Mouse (Mus musculus): ENCODE measurements around the gene Pex6. TPM values are rescaled to one million over a fixed set of nuclear protein-coding genes. Genes with fewer than 3 reads are reported as not detected.

Gene Pex6
- polyA plus RNA-seq, 1 experiment from 2014 or later, result 10.4 TPM

GRCm38 (mm10) chr17:46698515-46698914 lies 12.7 kb upstream of the Pex6 start:
- Histone ChIP-seq H3K9ac (ENCODE audit: low read depth, low read length) (no peak overlapping the region), H3K4me1 (replicated peaks; ENCODE audit: control insufficient read depth, insufficient read depth, low read length) (peaks cover 2% of the 10 kb centered on the region; the same call in 1 of the 2 replicates), H3K9me3 (ENCODE audit: control insufficient read depth) (no peaks in the 10 kb centered on the region), H3K27ac (ENCODE audit: low read depth, low read length) (no peak overlapping the region), H3K27me3 (replicated peaks; ENCODE audit: control insufficient read depth, insufficient read depth, low read length) (no peaks in the 10 kb centered on the region), H3K36me3 (ENCODE audit: control insufficient read depth, insufficient read depth) (peaks cover 18% of the 10 kb centered on the region; the same call in 1 of the 2 replicates), H3K4me2 (replicated peaks; ENCODE audit: low read depth) (no peak overlapping the region), H3K4me3 (ENCODE audit: low read depth, low read length) (no peak overlapping the region)
- 76% methylated on average over 6 of the region's 6 CpGs for WGBS
- ATAC-seq, result no peak
- no peak for TF ChIP-seq CTCF (IDR thresholded peaks at IDR 0.05; ENCODE audit: low read depth)

- Histone ChIP-seq H3K4me1 (replicated peaks; ENCODE audit: control insufficient read depth, insufficient read depth, low read length) (peaks cover 5% of the 10 kb centered on the region; the same call in 1 of the 2 replicates), H3K9me3 (ENCODE audit: control insufficient read depth) (no peaks in the 10 kb centered on the region), H3K36me3 (ENCODE audit: control insufficient read depth, insufficient read depth) (peaks cover 11% of the 10 kb centered on the region; the same call in 1 of the 2 replicates), H3K27me3 (replicated peaks; ENCODE audit: control insufficient read depth, insufficient read depth, low read length) (no peaks in the 10 kb centered on the region), H3K27ac (ENCODE audit: low read depth, low read length) (no peak overlapping the region), H3K4me2 (replicated peaks; ENCODE audit: low read depth) (0 out of 2 replicates have a peak overlapping the region, but pooled peaks have one; percentile 6), H3K4me3 (ENCODE audit: low read depth, low read length) (no peak overlapping the region), H3K9ac (ENCODE audit: low read depth, low read length) (no peak overlapping the region)
- peak; percentile 60 for ATAC-seq
- 50% methylated on average over 5 of the region's 5 CpGs for WGBS
- TF ChIP-seq CTCF (IDR thresholded peaks at IDR 0.05; ENCODE audit: low read depth), result no peak
These were observed 12.0 kb upstream of the Pex6 start for GRCm38 (mm10) chr17:46699245-46699644.

GRCm38 (mm10) chr17:46699912-46700311 lies 11.4 kb upstream of the Pex6 start:
- H3K27ac ChIP-seq (ENCODE audit: low read depth, low read length), result peak overlapping the region; percentile 28; the same call in 1 of the 2 replicates
- no peak for ATAC-seq
- peaks cover 5% of the 10 kb centered on the region; the same call in 1 of the 2 replicates for H3K4me1 ChIP-seq (replicated peaks; ENCODE audit: control insufficient read depth, insufficient read depth, low read length)
- H3K27me3 ChIP-seq (replicated peaks; ENCODE audit: control insufficient read depth, insufficient read depth, low read length), result no peaks in the 10 kb centered on the region
- 76% methylated on average over 3 of the region's 3 CpGs for WGBS
- no peak overlapping the region for H3K9ac ChIP-seq (ENCODE audit: low read depth, low read length)
- H3K9me3 ChIP-seq (ENCODE audit: control insufficient read depth), result no peaks in the 10 kb centered on the region
- no peak for TF ChIP-seq CTCF (IDR thresholded peaks at IDR 0.05; ENCODE audit: low read depth)
- H3K4me3 ChIP-seq (ENCODE audit: low read depth, low read length), result no peak overlapping the region
- H3K36me3 ChIP-seq (ENCODE audit: control insufficient read depth, insufficient read depth), result peaks cover 11% of the 10 kb centered on the region; the same call in 1 of the 2 replicates
- no peak overlapping the region for H3K4me2 ChIP-seq (replicated peaks; ENCODE audit: low read depth)

- H3K9ac ChIP-seq (ENCODE audit: low read depth, low read length), result no peak overlapping the region
- H3K4me1 ChIP-seq (replicated peaks; ENCODE audit: control insufficient read depth, insufficient read depth, low read length), result peaks cover 10% of the 10 kb centered on the region; the same call in 1 of the 2 replicates
- no peaks in the 10 kb centered on the region for H3K27me3 ChIP-seq (replicated peaks; ENCODE audit: control insufficient read depth, insufficient read depth, low read length)
- H3K4me3 ChIP-seq (ENCODE audit: low read depth, low read length), result no peak overlapping the region
- H3K36me3 ChIP-seq (ENCODE audit: control insufficient read depth, insufficient read depth), result peaks cover 11% of the 10 kb centered on the region; the same call in 1 of the 2 replicates
- 71% methylated on average over 12 of the region's 12 CpGs for WGBS
- H3K4me2 ChIP-seq (replicated peaks; ENCODE audit: low read depth), result no peak overlapping the region
- H3K27ac ChIP-seq (ENCODE audit: low read depth, low read length), result no peak overlapping the region
- no peak for TF ChIP-seq CTCF (IDR thresholded peaks at IDR 0.05; ENCODE audit: low read depth)
- no peak for ATAC-seq
- no peaks in the 10 kb centered on the region for H3K9me3 ChIP-seq (ENCODE audit: control insufficient read depth)
These were observed 9.8 kb upstream of the Pex6 start for GRCm38 (mm10) chr17:46701489-46701888.

- peaks cover 10% of the 10 kb centered on the region; the same call in 1 of the 2 replicates for H3K4me1 ChIP-seq (replicated peaks; ENCODE audit: control insufficient read depth, insufficient read depth, low read length)
- ATAC-seq, result no peak
- no peaks in the 10 kb centered on the region for H3K27me3 ChIP-seq (replicated peaks; ENCODE audit: control insufficient read depth, insufficient read depth, low read length)
- H3K4me3 ChIP-seq (ENCODE audit: low read depth, low read length), result no peak overlapping the region
- H3K9me3 ChIP-seq (ENCODE audit: control insufficient read depth), result no peaks in the 10 kb centered on the region
- peaks cover 11% of the 10 kb centered on the region; the same call in 1 of the 2 replicates for H3K36me3 ChIP-seq (ENCODE audit: control insufficient read depth, insufficient read depth)
- H3K9ac ChIP-seq (ENCODE audit: low read depth, low read length), result no peak overlapping the region
- H3K4me2 ChIP-seq (replicated peaks; ENCODE audit: low read depth), result no peak overlapping the region
- TF ChIP-seq CTCF (IDR thresholded peaks at IDR 0.05; ENCODE audit: low read depth), result no peak
- H3K27ac ChIP-seq (ENCODE audit: low read depth, low read length), result no peak overlapping the region
- WGBS, result 89% methylated on average over 12 of the region's 12 CpGs
These were observed 9.2 kb upstream of the Pex6 start for GRCm38 (mm10) chr17:46702100-46702499.

- TF ChIP-seq CTCF (IDR thresholded peaks at IDR 0.05; ENCODE audit: low read depth), result no peak
- H3K9me3 ChIP-seq (ENCODE audit: control insufficient read depth), result no peaks in the 10 kb centered on the region
- no peak for ATAC-seq
- peaks cover 10% of the 10 kb centered on the region; the same call in 1 of the 2 replicates for H3K4me1 ChIP-seq (replicated peaks; ENCODE audit: control insufficient read depth, insufficient read depth, low read length)
- WGBS, result 74% methylated on average over 5 of the region's 5 CpGs
- peaks cover 11% of the 10 kb centered on the region; the same call in 1 of the 2 replicates for H3K36me3 ChIP-seq (ENCODE audit: control insufficient read depth, insufficient read depth)
- no peak overlapping the region for H3K27ac ChIP-seq (ENCODE audit: low read depth, low read length)
- H3K4me3 ChIP-seq (ENCODE audit: low read depth, low read length), result no peak overlapping the region
- H3K4me2 ChIP-seq (replicated peaks; ENCODE audit: low read depth), result no peak overlapping the region
- no peak overlapping the region for H3K9ac ChIP-seq (ENCODE audit: low read depth, low read length)
- no peaks in the 10 kb centered on the region for H3K27me3 ChIP-seq (replicated peaks; ENCODE audit: control insufficient read depth, insufficient read depth, low read length)
These were observed 8.8 kb upstream of the Pex6 start for GRCm38 (mm10) chr17:46702506-46702905.

Measured in intestine, postnatal 0 days (tissue).